Mouse (Mus musculus) kidney, adult 18-20 months (tissue): ENCODE results near the gene Nme3.
A peak's percentile ranks its signal among the peaks of the same experiment; 100 is the strongest.

Experiments used
- DNase-seq: peaks from one replicate; pipeline ENCODE4 v3.0.0; 2021

Gene Nme3

DNA sequence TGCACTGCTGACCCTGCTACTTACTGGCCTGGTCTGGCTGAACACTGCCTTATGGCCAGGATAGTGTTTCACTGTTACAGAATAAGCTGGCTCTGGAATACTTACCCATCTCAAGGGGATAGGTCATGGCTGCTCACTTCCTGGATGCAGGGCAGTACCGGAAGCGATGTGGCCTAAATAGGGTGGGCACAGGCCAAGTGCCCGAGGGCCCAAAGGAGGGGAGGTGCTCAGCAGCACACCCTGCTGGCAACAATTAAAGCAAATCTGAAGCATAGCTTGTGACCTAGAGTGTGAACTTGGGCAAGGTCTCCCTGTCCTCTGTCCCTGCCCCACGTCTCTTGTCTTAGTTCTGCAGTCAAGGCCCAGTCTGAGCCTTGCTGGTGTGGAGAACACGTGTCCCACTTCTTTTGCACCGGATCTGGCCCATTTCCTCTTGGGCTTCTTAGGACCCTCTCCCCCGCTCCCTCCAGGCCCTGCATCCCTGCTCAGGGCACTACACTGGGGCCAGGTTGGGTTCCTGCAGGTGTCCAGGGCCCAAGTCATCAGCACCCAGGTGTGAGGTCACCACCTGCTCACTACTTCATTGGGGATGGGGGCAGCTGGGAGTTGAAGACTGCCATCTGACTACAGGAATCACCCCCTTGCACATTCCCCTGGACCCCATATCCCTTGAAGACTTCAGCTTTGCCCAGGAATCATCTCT, 14.4 kb upstream of the Nme3 start:
- DNase-seq = peak; percentile 68

DNA sequence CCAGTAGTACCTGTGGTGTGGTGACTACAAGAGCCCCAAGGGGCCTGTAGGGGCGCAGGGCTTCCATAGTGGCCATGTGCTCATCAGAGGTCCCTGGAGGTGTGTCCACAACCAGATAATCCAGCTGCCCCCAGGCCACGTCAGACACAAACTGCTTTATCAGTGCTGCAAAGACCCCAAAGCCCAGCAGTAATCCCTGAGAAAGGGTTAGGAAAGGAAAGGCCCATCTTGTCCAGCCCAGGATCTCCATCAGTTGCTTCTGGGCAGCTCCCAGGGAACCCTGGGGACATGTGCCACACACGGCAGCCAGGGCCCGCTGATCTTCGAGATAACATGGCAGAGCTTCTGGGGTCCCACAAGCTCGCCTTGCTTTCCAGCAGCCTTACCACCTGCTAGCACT, 11.9 kb upstream of the Nme3 start:
- no peak for DNase-seq

DNA sequence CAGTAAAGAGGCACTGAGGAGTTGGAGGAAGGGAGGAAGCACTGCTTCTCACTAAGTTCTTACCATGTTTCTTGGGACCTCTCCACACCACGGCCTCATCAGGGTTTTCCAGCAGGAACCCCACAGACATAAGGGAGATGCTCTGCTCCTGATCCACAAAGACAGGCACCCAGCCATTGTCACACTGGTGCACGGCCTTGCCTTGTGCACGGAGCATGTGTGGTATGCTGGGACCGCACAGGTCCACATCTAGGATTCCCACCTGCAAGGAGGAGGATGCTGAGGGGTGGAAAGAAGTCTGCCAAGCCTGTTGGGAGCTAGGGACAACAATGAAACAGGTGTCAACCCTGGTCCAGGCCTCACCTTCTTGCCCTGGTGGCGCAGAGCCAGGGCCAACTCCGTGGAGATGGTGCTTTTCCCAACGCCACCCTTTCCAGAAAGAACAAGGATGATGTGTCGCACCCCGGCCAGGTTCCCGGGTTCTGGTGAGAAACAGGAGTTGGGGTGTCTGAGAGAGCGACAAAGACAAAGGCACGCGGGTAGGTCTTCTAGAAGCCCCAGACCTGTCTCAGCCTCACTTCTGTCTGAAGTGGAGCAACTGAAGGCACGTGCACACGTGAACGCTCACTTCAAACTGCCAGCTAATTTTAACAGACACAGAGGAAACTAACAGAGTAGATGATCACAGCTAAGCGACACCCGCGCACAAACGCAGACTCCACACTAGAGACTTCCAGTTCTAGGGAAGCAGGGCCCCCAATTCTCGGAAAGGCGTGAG, 10.8 kb upstream of the Nme3 start:
- DNase-seq = no peak

DNA sequence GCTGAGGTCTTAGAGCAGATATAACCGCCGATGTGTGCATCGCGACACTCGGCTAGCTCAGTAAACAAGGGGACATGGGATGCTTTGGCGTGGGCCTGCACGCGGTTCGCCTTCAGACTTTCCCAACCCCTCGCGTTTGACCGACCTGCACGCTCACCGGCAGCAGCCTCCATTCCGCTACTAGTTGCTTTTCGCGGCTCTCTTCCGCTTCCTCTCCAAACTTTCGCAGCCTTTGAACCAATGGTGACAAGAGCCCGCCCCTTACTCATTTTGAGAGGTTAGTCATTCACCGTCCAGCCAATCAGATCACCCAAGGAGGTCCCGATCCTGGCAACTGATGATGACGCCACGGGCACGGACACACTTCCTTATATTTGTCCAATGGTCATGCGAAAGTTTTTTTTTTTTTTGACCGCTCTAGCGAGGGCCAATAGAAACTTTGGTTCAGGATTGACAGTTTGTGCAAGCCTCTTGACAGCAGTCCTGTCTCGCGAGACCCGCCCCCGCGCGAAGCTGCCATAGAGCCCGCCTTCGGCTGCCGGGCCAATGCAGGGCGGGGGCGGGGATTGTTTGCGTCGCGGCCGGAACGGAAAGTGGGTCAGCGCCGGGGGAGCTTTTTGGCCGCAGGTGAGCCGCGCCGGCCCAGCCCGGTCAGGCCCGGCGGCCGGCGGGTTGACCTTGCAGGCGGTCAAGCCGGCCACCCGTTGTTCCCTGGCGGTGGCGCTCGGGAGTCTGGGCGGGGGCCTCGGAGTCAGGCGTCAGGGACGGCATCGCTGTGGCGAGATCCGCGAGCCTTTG, 10.0 kb upstream of the Nme3 start, which contains the start of the genes Nubp2 and Spsb3:
Gene Nubp2 (minus strand): TSS at position 216 of the 798 bp plus-strand sequence.
Gene Spsb3 (plus strand): TSS at position 510 of the 798 bp plus-strand sequence.
- peak; percentile 97 for DNase-seq

DNA sequence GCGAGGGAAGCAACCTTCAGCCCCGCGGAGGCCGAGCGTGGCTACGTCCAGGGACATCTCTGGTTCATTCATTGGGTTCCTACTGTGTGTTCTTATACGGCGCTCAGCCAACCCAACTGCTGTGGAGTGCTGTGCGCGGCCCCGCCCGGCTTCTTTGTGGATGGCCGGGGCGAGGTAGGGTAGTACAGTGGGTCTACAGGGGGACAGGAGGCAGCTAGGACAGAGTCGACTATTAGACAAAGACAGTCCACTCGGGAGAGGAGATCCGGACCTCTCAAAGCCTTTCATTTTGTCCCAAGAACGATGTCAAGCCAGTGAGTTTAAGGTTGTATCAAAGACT, 9.4 kb upstream of the Nme3 start:
- no peak for DNase-seq

DNA sequence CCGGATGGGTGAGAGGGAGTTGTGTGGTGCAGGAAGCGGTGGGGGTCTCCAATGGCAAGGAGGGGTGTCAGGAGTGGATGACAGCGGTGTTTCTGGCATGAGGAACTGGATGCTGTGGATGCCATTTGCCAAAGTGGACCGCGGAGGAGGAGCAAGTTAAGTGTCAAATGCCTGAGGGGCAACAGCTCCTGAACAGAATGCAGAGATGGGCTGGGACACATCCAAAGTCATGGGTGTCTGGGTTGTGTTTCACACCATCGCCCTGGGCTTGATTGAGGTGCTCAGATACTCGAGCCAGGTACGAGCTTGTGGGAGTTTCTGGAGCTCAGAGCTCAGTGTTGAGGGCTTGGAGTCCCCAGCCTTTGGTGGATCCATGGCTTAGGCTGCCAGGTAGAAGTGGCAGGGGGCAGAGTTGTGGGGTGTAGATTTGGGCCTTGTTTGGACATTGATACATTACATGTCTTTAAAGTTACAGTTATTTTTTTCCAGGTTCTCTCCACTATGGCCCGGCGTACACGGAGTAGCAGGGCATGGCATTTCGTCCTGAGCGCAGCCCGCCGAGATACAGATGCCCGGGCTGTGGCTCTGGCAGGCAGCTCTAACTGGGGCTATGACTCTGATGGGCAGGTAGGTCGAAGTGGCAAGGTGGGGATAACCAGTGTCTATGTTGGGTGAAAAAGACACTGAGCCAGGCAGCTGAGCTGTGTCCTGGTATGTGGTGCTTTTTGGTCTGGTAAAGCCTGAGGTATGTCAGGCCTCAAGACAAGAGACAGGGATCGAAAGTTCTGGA, 8.8 kb upstream of the Nme3 start:
- no peak for DNase-seq

DNA sequence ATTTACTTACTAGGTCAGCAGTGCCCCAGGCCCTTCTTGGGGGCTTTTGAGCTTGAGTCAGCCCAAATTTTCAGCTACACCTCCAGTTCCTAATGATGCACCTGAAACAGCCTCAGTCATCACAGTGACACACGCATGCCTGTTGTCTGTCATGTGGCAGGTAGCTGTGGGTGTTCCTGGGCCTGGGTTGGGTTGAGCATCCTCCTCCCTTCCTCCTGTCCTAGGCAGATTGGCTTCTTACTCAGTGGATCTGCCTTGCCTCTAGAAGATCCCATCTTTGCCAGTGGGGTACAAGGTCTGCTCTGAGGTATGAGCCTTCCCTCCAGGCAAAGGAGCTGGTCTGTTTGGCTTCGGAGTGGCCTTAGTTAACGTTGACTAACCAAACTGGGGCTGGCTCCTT, 7.4 kb upstream of the Nme3 start:
- no peak for DNase-seq

DNA sequence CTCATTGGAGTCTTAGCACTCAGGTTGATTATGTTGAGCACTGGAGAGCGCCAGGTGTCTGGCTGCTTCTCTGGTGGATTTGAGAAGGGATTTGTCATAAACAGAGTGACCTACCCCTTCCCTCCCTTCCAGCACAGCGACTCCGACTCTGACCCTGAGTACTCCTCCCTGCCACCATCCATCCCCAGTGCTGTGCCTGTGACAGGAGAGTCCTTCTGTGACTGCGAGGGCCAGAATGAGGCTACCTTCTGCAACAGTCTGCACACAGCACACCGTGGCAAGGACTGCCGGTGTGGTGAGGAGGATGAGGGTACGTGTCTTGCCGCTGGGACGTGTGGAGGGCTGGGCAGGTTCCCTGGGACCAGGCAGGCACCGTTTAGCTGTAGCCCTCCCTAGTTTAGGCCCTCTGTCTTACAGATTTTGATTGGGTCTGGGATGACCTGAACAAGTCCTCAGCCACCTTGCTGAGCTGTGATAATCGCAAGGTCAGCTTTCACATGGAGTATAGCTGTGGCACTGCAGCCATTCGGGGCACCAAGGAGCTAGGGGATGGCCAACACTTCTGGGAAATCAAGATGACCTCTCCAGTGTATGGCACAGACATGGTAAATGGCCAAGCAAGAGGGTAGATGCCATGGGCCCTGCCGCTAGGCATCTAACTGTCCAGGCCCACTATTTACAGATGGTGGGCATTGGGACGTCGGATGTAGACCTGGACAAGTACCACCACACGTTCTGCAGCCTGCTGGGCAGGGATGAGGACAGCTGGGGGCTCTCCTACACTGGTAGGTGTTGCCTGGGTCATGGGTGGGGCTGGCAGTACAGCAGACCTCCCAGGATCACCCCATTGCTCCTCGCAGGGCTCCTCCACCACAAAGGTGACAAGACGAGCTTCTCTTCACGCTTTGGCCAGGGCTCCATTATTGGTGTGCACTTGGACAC, 5.9 kb upstream of the Nme3 start:
- no peak for DNase-seq

DNA sequence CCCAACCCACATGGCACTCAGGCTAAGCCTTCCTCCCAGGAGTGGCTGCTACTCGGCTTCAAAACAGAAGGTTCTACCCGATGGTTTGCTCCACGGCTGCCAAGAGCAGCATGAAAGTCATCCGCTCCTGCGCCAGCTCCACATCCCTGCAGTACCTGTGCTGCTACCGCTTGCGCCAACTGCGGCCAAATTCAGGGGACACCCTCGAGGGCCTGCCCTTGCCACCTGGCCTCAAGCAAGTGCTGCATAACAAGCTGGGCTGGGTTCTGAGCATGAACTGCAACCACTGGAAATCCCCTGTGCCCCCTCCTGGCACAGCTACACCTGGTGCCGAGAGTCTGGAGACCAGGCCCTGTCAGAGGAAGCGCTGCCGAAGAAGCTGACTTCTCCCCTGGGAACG, 5.0 kb upstream of the Nme3 start:
- no peak for DNase-seq

DNA sequence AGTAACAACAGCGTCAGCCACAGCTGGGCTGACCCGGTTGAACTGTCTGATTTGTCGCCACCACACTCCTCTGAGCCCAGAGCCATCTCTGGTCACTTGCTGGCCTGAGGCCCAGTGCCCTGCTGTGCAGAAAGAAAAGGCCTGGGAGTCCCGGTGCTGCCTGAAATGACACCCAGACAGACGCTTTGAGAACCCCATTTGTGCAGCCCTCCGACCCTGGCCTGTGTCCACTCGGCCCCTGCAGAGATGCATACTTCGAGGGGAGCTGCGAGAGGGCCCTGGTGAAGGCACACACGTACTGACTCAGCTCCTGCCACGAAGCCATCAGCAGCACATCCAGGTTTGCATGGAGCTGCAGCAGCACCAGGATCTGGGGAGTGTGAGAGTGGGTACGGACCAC, 3.5 kb upstream of the Nme3 start:
- no peak for DNase-seq

DNA sequence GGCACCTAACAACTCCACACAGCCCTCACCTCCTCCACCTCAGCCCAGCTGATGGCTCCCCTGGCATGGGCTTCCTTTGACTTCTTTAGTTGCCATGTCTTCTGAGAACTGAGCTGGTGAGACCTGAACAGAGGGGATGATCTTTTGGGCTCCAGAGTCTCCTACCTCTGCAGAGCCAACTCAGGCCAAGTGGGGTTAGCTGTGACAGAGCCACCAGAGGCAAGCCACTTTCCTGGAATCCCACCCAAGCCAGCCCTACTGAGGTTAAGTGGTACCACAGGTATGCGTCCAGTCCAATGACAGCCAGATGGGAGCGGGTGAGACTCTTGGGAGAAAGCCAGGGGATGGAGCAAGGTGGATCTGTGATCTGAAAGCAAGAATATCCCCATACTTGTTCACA, 3.0 kb upstream of the Nme3 start:
- no peak for DNase-seq

DNA sequence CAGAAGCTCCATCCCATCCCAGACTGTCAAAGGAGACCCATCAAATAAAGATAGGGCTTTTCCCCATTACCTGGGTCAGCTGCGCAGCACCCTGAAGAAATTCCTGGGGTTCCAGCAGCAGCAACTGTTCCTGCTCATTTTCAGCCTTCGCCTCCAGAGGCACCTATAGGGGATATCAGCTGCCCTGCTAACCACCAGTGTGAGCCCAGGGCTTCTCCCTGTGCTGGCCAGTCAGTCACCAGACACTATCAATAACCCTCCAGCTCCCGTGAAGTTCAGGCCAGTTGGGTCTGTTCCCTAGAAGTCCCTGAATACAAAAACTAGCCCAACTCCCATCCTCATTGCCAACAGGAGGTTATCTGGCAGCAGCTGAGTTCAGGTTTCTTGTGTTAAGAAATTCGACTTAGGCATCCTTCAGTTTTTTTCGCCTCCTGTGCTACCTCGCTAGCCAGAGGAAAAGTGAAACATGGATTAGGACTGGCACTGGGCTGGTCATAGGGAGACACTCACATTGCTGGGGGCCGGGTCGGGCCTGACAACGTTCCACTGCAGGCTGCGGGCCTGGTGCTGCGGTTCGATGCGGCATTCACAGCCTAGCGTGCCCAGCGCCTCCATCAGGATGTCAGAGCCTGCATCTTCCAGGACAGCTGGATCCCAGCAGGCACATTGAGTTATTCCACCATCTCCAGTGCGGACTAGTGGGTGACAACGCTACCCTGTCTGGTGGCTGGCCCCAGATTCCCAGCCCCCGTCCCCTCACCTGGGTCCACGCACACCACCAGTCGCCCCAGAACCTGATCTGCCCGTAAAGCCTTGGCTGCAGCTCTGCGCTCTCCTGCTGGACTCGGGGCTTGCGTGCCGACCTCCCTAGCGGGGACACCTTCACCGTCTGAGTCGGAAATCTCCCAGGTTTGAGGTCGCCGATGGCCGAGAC, 2.0 kb upstream of the Nme3 start:
- DNase-seq = no peak

DNA sequence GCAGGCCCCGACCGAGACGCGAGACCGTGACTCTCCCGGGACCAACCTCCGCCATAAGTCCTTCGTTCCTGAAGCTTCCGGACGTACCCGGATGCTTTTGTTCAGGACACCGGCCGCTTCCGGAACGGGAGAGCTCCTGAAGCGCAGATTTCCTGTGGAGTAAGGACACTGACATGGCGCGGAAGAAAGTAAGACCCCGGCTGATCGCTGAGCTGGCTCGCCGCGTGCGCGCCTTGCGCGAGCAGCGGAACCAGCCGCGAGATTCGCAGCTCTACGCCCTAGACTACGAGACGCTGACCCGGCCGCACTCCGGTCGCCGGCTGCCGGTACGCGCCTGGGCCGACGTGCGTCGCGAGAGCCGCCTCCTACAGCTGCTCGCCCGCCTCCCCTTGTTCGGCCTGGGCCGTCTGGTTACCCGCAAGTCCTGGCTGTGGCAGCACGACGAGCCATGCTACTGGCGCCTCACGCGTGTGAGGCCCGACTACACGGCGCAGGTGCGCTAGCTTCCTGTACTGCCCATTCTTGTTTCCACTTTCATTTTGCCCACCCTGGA, 1.2 kb upstream of the Nme3 start, which contains the start of the genes Eme2 and Mrps34:
Gene Eme2 (minus strand): TSS at position 93 of the 553 bp plus-strand sequence.
Gene Mrps34 (plus strand): TSS at position 122 of the 553 bp plus-strand sequence.
- DNase-seq = peak; percentile 87

DNA sequence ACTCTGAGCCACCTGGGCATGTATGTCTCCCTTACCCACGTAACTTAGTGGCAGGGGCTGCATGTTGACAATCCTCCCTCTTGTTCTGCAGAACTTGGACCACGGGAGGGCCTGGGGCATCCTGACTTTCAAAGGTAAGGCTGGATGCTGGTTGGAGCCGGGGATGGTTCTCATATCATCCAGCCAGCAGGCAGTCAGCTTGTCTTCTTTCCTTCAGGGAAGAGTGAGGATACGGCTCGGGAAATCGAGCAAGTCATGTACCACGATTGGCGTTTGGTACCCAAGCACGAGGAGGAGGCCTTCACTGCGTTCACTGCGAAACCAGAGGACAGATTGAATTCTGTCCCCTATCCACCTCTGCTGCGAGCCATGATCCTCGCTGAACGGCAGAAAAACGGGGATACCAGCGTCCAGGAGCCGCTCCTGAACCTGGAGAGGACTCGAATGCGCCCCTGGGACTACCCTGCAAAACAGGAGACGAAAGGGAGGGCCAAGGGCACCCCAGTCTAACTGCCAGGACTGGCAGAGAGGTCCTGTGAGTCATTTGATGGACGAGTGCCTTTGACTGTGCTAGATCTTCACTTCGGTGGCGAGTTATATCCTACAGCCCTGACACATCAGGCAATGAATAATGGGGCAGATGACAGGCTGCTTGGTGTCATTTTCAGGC, 594 bp upstream of the Nme3 start:
- no peak for DNase-seq

DNA sequence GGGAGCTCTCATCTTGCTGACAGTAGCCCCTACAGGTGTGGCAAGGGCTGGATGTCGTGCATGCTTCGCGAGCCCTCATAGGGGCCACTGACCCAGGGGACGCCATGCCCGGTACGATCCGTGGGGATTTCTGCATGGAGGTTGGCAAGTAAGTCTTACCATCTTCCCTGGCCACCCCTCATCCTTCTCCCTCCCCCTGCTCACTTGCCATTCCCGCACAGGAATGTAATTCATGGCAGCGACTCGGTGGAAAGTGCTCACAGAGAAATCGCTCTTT, 631 bp downstream of the Nme3 start:
- no peak for DNase-seq

DNA sequence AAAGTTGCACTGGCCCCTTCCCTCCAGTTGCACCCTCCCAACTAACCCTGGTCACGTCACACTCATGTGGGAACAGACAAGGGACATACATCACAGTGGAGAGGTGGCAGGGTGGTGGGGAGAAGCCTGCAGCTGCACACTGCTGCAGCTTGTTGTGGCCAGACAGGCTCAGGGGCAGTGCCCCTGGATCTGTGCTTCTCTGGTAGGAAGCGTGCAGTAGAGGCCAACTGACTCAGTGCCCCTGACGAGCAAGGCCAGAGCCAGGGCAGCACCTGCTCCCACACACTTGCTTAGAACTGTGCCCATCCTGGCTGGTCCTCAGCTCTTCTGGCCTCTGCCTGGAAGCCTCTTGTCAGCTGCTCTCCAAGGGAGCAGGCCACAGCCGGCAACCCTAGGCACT, 1.3 kb downstream of the Nme3 start:
- no peak for DNase-seq

DNA sequence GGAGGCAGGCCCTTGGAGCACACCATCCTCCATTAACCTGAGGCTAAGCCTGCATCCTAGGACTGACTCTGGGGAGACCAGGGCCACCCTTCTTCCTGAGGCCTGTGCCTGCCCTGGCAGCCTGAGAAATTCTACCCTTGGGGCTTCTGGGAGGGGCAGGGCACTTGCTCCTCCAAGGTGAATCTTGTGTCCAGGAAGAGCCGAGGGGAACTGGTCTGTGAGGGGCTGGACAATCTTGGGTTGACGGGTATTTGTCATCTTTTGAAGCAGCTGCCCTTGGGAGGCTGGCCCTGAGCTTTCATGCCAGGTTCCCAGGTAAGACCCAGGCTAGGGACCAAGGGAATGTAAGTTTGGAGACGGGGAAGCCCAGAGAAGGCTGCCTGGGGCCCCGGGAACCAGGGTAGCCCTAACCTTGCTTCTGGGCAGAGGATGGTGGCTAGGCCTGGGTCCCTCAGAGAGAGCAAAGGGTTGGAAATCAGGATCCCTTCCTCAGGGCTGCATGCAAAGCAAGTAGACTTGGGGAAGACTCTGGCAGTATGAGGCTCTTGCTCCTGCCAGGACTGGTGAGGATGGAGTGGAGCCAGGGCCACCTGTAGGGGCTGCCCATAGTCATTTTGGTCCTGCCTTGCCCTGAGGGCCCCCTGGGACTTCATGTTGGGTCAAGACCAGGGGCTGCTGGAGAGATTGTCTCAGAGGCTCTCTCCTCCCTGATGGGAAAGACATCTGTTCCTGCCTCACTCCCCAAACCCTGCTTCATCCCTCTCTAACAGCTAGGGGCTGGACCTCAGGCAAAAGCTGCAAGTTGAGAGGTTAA, 1.9 kb downstream of the Nme3 start:
- DNase-seq = no peak

DNA sequence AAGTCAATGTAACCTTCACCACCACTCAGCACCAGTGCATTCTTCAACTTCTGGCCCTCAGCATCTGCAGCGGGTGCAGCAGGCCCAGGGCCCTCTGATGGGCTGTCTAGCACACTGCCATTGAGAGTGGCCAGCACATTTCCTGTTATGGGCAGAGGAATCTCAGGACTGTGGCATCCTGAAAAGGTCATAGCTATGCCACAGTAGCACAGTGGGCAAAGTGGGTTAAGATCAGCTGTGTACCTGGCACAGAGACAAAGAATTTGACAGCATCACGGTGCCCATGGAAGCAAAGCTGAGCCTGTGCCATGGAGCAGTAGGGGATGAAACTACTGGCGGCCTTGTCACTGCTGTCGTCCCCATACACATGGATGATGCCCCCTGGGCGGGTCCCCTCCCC, 2.9 kb downstream of the Nme3 start:
- no peak for DNase-seq

DNA sequence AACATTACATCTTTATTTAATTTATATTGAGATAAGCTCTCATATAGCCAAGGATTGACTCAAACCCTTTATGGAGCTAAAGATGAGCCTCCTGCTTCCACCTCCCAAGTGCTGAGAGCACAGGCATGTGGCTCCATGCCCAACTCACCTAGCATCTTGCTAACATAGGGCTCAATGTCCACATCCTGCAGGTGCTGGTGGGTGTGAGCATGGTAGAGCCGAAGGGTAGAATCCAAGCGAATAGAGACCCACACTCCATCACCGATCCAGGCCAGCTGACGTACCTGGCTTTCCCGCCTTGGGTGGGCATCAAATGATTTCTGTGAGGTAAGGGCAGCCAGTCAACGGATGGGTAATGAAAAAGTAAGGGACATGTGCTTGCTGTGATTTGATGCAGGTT, 3.7 kb downstream of the Nme3 start:
- DNase-seq = no peak
